Mouse (Mus musculus) myocyte (in vitro differentiated cells): Measurements from ENCODE around the gene Anks1. TPM values are rescaled to one million over a fixed set of nuclear protein-coding genes. Genes with fewer than 3 reads are reported as not detected.

Experiments used
- H3K27me3 ChIP-seq: one replicate; pipeline ENCODE4 v1.6.1; 2011; ENCODE audit not compliant: control insufficient read depth, insufficient read depth, insufficient read length
- H3K36me3 ChIP-seq: one replicate; pipeline ENCODE4 v1.6.1; 2011; ENCODE audit not compliant: control insufficient read depth, insufficient read depth
- H3K4me2 ChIP-seq: one replicate; pipeline ENCODE4 v1.6.1; 2011; ENCODE audit warnings: low read depth, control low read depth
- H3K4me3 ChIP-seq: one replicate; pipeline ENCODE4 v1.5.1; 2011; ENCODE audit warnings: mild to moderate bottlenecking, control low read depth, moderate library complexity
- H3K79me2 ChIP-seq: one replicate; pipeline ENCODE4 v1.6.1; 2011; ENCODE audit not compliant: control insufficient read depth, insufficient read depth
- H3ac ChIP-seq: one replicate; pipeline ENCODE4 v1.6.1; 2011; ENCODE audit not compliant: control insufficient read depth, insufficient read length
- CEBPB ChIP-seq: IDR thresholded peaks from 2 replicates; pipeline ENCODE4 v1.6.1; 2011; ENCODE audit warnings: mild to moderate bottlenecking, moderate library complexity; ENCODE audit not compliant: poor library complexity, insufficient read depth, severe bottlenecking
- E2F4 ChIP-seq: IDR thresholded peaks from one replicate; pipeline ENCODE4 v1.6.1; 2011; ENCODE audit warnings: mild to moderate bottlenecking, control low read depth, moderate library complexity; ENCODE audit not compliant: insufficient read depth
- MAX ChIP-seq: IDR thresholded peaks from one replicate; pipeline ENCODE4 v1.6.1; 2011; ENCODE audit warnings: low read depth, mild to moderate bottlenecking, control low read depth
- MYOD1 ChIP-seq, 3 experiments: IDR thresholded peaks; one replicate each; pipeline ENCODE4 v1.6.1; 2011; ENCODE audit warnings: control low read depth in 2 of 3, low read depth in 2 of 3, mild to moderate bottlenecking in 2 of 3, moderate library complexity in 1 of 3; ENCODE audit not compliant: insufficient read length in 2 of 3, control insufficient read depth in 1 of 3
- MYOG ChIP-seq, 3 experiments: IDR thresholded peaks; one replicate each; pipeline ENCODE4 v1.6.1; 2011; ENCODE audit warnings: control low read depth in 2 of 3, low read depth in 2 of 3, mild to moderate bottlenecking in 2 of 3; ENCODE audit not compliant: insufficient read length in 2 of 3, control insufficient read depth in 1 of 3, insufficient read depth in 1 of 3
- POLR2A ChIP-seq: IDR thresholded peaks from one replicate; pipeline ENCODE4 v1.6.1; 2011; ENCODE audit warnings: low read depth, mild to moderate bottlenecking, control low read depth, moderate library complexity; ENCODE audit not compliant: insufficient read length
- POLR2AphosphoS2 ChIP-seq: IDR thresholded peaks from one replicate; pipeline ENCODE4 v1.6.1; 2011; ENCODE audit warnings: low read depth, control low read depth; ENCODE audit not compliant: insufficient read length
- REST ChIP-seq: IDR thresholded peaks from one replicate; pipeline ENCODE4 v1.6.1; 2011; ENCODE audit warnings: mild to moderate bottlenecking, control low read depth, moderate library complexity; ENCODE audit not compliant: insufficient read depth, insufficient read length
- SRF ChIP-seq: IDR thresholded peaks from one replicate; pipeline ENCODE4 v1.6.1; 2011; ENCODE audit warnings: low read depth; ENCODE audit not compliant: control insufficient read depth, insufficient read length
- TCF12 ChIP-seq: IDR thresholded peaks from one replicate; pipeline ENCODE4 v1.6.1; 2011; ENCODE audit warnings: mild to moderate bottlenecking, control low read depth; ENCODE audit not compliant: poor library complexity, insufficient read depth, severe bottlenecking
- TCF3 ChIP-seq: IDR thresholded peaks from one replicate; pipeline ENCODE4 v1.6.1; 2011; ENCODE audit warnings: low read depth, control low read depth; ENCODE audit not compliant: insufficient read length
- USF1 ChIP-seq: IDR thresholded peaks from one replicate; pipeline ENCODE4 v1.6.1; 2011; ENCODE audit warnings: low read depth, mild to moderate bottlenecking, control low read depth, moderate library complexity
- polyA plus RNA-seq: library from polyadenylated mRNA; unstranded; fragments of >200 nt; fragmentation: generic; extraction: Trizol; gene quantifications from one replicate; pipeline ENCODE4 v1.2.1, GENCODE M21; 2012; ENCODE audit warnings: missing spikeins

Gene Anks1
- polyA plus RNA-seq, result 10.0 TPM

DNA sequence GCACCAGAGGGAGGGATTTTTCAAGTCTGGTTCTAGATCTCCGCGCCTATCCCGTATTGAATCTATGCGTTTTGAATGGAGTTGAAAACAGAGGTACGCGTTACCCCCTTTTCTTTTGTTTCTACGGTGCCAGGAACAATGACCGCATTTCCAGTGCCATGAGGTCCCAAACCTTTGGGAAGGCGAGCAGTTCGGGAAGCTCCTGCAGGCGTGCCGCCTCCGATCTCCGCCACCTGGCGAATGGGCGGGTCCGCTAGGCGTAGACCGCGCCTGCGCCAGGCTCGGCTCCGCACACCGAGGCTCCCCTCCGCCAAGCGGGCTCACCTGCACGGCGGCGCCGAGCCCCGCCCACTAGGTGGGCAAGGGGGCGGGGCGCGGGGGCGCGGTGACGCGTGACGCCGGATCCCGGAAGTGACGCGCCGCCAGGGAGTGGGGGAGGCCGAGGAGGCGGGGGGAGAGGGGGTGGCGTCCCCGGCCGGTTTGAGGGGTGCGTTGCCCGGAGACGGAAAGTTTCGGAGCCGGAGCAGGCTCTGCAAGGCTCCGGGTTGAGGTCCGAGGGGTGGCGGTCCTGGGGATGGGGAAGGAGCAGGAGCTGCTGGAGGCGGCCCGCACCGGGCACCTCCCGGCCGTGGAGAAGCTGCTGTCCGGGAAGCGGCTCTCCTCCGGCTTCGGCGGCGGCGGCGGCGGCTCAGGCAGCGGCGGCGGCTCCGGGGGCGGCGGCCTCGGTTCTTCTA, at the start of gene Anks1:
TSS of gene Anks1 (plus strand) at position 419 of the 734 bp plus-strand sequence.
- H3K4me2 ChIP-seq, result peak within 1 kb of the TSS; percentile 100
- peaks cover 20% of the 10 kb centered on the region for H3K79me2 ChIP-seq
- H3K4me3 ChIP-seq, result peak within 1 kb of the TSS; percentile 73
- no peaks in the 10 kb centered on the region for H3K27me3 ChIP-seq
- TF ChIP-seq CEBPB (no peak), MYOG (IDR thresholded peaks at IDR 0.05; ENCODE audit: control insufficient read depth in 1 of 3, insufficient read depth in 1 of 3, insufficient read length in 2 of 3, low read depth in 2 of 3) (no peak), SRF (peak; percentile 6), POLR2AphosphoS2 (no peak), MYOD1 (IDR thresholded peaks at IDR 0.05; ENCODE audit: control insufficient read depth in 1 of 3, insufficient read length in 2 of 3, low read depth in 2 of 3) (peak in 1 of 3 experiments; percentile 32), REST (no peak), USF1 (no peak)
- H3K36me3 ChIP-seq, result no peaks in the 10 kb centered on the region
- peak within 1 kb of the TSS; percentile 76 for H3ac ChIP-seq

DNA sequence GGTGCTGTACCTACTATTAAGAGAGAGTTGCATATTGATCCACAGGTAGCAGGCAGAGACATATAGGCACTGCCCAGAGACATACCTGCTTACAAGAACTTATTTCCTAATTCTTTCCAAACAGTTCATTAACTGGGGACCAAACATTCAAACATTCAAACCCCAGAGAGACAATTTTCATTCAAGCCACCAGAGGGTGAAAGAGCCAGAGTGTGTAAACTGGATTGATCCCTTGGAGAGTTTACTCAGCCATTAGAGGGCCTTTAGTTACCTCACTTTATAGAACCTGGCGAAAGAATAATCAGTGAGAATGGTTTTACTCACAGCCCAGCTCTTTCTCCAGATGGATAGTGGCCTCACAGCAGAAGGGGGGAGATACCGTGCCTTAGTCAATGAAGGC, 43.6 kb upstream of the Anks1 start:
- H3K79me2 ChIP-seq, result peaks cover 66% of the 10 kb centered on the region
- H3K4me2 ChIP-seq, result no peak overlapping the region
- no peak overlapping the region for H3K4me3 ChIP-seq
- no peaks in the 10 kb centered on the region for H3K27me3 ChIP-seq
- no peak for TF ChIP-seq POLR2A
- TF ChIP-seq MAX, result no peak
- no peak for TF ChIP-seq USF1
- no peak for TF ChIP-seq TCF12
- no peak for TF ChIP-seq CEBPB
- TF ChIP-seq REST, result no peak
- no peak for TF ChIP-seq SRF
- no peak for TF ChIP-seq MYOG (IDR thresholded peaks at IDR 0.05; ENCODE audit: control insufficient read depth in 1 of 3, insufficient read depth in 1 of 3, insufficient read length in 2 of 3, low read depth in 2 of 3)
- no peak for TF ChIP-seq E2F4
- H3ac ChIP-seq, result no peak overlapping the region
- H3K36me3 ChIP-seq, result peaks cover 7% of the 10 kb centered on the region

DNA sequence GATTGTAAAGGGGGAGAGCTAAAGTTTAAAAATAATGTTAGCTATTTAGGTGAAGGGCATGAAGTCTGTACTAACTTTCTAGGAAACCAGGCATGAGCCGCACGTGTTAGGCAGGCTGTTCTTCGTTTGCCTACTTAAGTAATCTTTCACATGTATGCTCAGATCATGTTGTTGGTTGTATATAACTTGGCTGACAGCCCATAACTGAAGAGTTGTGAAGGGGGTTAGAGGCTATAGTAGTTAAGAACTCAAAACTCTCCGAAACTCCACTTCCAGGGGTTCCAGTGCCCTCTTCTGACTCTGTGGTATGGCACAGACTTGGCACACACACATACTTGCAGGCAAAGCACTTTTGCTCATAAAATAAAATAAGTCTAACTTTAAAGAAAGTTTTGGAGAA, 42.4 kb upstream of the Anks1 start:
- H3K4me3 ChIP-seq, result no peak overlapping the region
- no peaks in the 10 kb centered on the region for H3K27me3 ChIP-seq
- peaks cover 7% of the 10 kb centered on the region for H3K36me3 ChIP-seq
- H3ac ChIP-seq, result no peak overlapping the region
- H3K79me2 ChIP-seq, result peaks cover 59% of the 10 kb centered on the region
- TF ChIP-seq MYOG (IDR thresholded peaks at IDR 0.05; ENCODE audit: control insufficient read depth in 1 of 3, insufficient read depth in 1 of 3, insufficient read length in 2 of 3, low read depth in 2 of 3) (no peak), SRF (no peak), REST (no peak)
- no peak overlapping the region for H3K4me2 ChIP-seq

DNA sequence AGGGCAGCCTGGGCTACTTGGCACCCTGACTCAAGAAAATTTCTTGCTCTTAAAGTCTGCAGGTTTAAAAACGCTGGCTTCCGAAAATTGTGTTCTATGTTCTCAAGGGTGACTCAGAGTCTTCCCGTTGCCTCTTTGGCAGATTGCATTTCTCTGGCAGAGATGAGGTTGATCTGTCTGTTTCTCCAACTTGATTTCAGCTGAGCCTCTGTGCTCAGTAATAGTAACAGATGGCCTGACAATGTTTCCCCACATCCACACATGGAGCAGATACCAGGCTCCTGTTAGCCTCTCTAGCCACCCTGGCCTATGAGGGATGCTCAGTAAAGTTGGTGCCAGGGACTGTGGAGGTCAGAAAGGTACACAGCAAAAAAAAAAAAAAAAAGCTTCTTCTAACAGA, 37.3 kb upstream of the Anks1 start:
- peaks cover 47% of the 10 kb centered on the region for H3K79me2 ChIP-seq
- H3K27me3 ChIP-seq, result no peaks in the 10 kb centered on the region
- TF ChIP-seq REST (no peak), MAX (no peak), MYOD1 (IDR thresholded peaks at IDR 0.05; ENCODE audit: control insufficient read depth in 1 of 3, insufficient read length in 2 of 3, low read depth in 2 of 3) (no peak), TCF3 (no peak), TCF12 (no peak), E2F4 (no peak), POLR2A (no peak), MYOG (IDR thresholded peaks at IDR 0.05; ENCODE audit: control insufficient read depth in 1 of 3, insufficient read depth in 1 of 3, insufficient read length in 2 of 3, low read depth in 2 of 3) (no peak), POLR2AphosphoS2 (no peak), CEBPB (no peak), SRF (no peak), USF1 (no peak)
- H3K4me3 ChIP-seq, result no peak overlapping the region
- no peak overlapping the region for H3ac ChIP-seq
- no peak overlapping the region for H3K4me2 ChIP-seq
- H3K36me3 ChIP-seq, result peaks cover 13% of the 10 kb centered on the region

DNA sequence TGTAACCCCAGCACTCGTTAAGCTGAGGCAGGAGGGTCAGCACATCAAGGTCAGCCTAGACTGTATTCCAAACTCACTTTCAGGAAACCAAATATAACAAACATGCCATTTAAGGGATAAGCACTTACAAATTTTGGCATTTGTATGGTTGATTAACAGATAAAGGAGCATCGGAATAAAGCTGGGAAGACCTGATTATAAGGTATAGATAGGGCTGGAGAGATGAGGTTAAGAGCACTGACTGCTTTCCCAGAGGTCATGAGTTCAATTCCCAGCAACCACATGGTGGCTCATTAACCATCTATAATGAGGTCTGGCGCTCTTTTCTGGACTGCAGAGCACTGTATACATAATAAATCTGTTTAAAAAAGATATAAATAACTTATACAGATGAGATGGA, 35.5 kb upstream of the Anks1 start:
- Histone ChIP-seq H3ac (no peak overlapping the region), H3K4me3 (no peak overlapping the region), H3K4me2 (no peak overlapping the region), H3K79me2 (peaks cover 36% of the 10 kb centered on the region), H3K27me3 (no peaks in the 10 kb centered on the region), H3K36me3 (peaks cover 16% of the 10 kb centered on the region)
- TF ChIP-seq TCF3 (no peak), CEBPB (no peak), REST (no peak), E2F4 (no peak), MAX (no peak), SRF (no peak), TCF12 (no peak), POLR2A (no peak), USF1 (no peak), POLR2AphosphoS2 (no peak), MYOG (IDR thresholded peaks at IDR 0.05; ENCODE audit: control insufficient read depth in 1 of 3, insufficient read depth in 1 of 3, insufficient read length in 2 of 3, low read depth in 2 of 3) (no peak), MYOD1 (IDR thresholded peaks at IDR 0.05; ENCODE audit: control insufficient read depth in 1 of 3, insufficient read length in 2 of 3, low read depth in 2 of 3) (no peak)
